Mouse (Mus musculus) midbrain, embryonic 10.5 days (tissue): ENCODE data around the gene Zfp503. TPM values are rescaled to one million over a fixed set of nuclear protein-coding genes. Genes with fewer than 3 reads are reported as not detected.

Experiments
- DNase-seq: peaks from one replicate; pipeline ENCODE4 v3.0.0-alpha.2; 2017; ENCODE audit warnings: low spot score
- H3K27ac ChIP-seq: fragments of 300-500 bp; sonication (generic); replicated peaks from 2 replicates; pipeline ENCODE4 v1.5.1; 2016; ENCODE audit warnings: mild to moderate bottlenecking
- H3K27me3 ChIP-seq: fragments of 300-500 bp; sonication (generic); 2 replicates; pipeline ENCODE4 v1.6.1; 2016; ENCODE audit warnings: low read depth, mild to moderate bottlenecking; ENCODE audit not compliant: poor library complexity, severe bottlenecking
- H3K36me3 ChIP-seq: fragments of 300-500 bp; sonication (generic); 2 replicates; pipeline ENCODE4 v1.6.1; 2016; ENCODE audit warnings: mild to moderate bottlenecking, moderate library complexity
- H3K4me1 ChIP-seq: fragments of 300-500 bp; sonication (generic); 2 replicates; pipeline ENCODE4 v1.6.1; 2016
- H3K4me3 ChIP-seq: fragments of 300-500 bp; sonication (generic); 2 replicates; pipeline ENCODE4 v1.5.1; 2016; ENCODE audit warnings: mild to moderate bottlenecking, moderate library complexity
- H3K9me3 ChIP-seq: fragments of 300-500 bp; sonication (generic); replicated peaks from 2 replicates; pipeline ENCODE4 v1.6.1; 2016; ENCODE audit warnings: mild to moderate bottlenecking
- WGBS: fragments of 180-500 bp; shearing (Covaris S2); methylation state at CpG from one replicate; pipeline ENCODE4 v1.1.7; 2016; 5-methylcytosine and 5-hydroxymethylcytosine counted together
- polyA plus RNA-seq: library from polyadenylated mRNA; unstranded; fragments of >200 nt; fragmentation: Nextera tagmentation; extraction: Ambion mirVana; gene quantifications from 2 replicates; pipeline ENCODE4 v1.2.1, GENCODE M21; 2016

Gene Zfp503
- 11.2 and 13.0 TPM in 2 replicates for polyA plus RNA-seq

- WGBS, result under 1% methylated on average over 37 of the region's 37 CpGs
These were observed at the start of gene Zfp503 for GRCm38 (mm10) chr14:21989291-21989913. Gene Zfp503 (minus strand): TSS chr14:21989601.

GRCm38 (mm10) chr14:22037498-22038131, 48.2 kb upstream of the Zfp503 start:
- Histone ChIP-seq H3K4me3 (no peak overlapping the region), H3K27me3 (peaks cover 22% of the 10 kb centered on the region), H3K36me3 (no peaks in the 10 kb centered on the region), H3K27ac (peak overlapping the region; percentile 50; the same call in 1 of the 2 replicates), H3K4me1 (peaks cover 50% of the 10 kb centered on the region), H3K9me3 (no peaks in the 10 kb centered on the region)
- 75% methylated on average over 16 of the region's 16 CpGs for WGBS
- no peak for DNase-seq

More at GRCm38 (mm10) chr14:21989291-21989913, at the start of gene Zfp503:
- DNase-seq, result peak; percentile 81
- peak within 1 kb of the TSS; percentile 98 for H3K27ac ChIP-seq
- H3K4me1 ChIP-seq, result peaks cover 74% of the 10 kb centered on the region
- H3K27me3 ChIP-seq, result peaks cover 66% of the 10 kb centered on the region
- H3K36me3 ChIP-seq, result peaks cover 19% of the 10 kb centered on the region
- peak within 1 kb of the TSS; percentile 77 for H3K4me3 ChIP-seq
- no peaks in the 10 kb centered on the region for H3K9me3 ChIP-seq

- H3K36me3 ChIP-seq, result no peaks in the 10 kb centered on the region
- H3K9me3 ChIP-seq, result no peaks in the 10 kb centered on the region
- H3K4me1 ChIP-seq, result peaks cover 50% of the 10 kb centered on the region
- 69% methylated on average over 12 of the region's 12 CpGs for WGBS
- H3K27ac ChIP-seq, result no peak overlapping the region
- no peak for DNase-seq
- H3K4me3 ChIP-seq, result no peak overlapping the region
- H3K27me3 ChIP-seq, result peaks cover 22% of the 10 kb centered on the region
These were observed 47.5 kb upstream of the Zfp503 start for GRCm38 (mm10) chr14:22036802-22037497.

GRCm38 (mm10) chr14:22036338-22036737, 46.9 kb upstream of the Zfp503 start:
- Histone ChIP-seq H3K27ac (0 out of 2 replicates have a peak overlapping the region, but pooled peaks have one; percentile 9), H3K4me1 (peaks cover 50% of the 10 kb centered on the region), H3K4me3 (peak overlapping the region; percentile 21; the same call in 1 of the 2 replicates), H3K27me3 (peaks cover 22% of the 10 kb centered on the region), H3K9me3 (no peaks in the 10 kb centered on the region), H3K36me3 (no peaks in the 10 kb centered on the region)
- no peak for DNase-seq
- WGBS, result 64% methylated on average over 6 of the region's 6 CpGs

- H3K36me3 ChIP-seq, result no peaks in the 10 kb centered on the region
- DNase-seq, result no peak
- H3K4me3 ChIP-seq, result no peak overlapping the region
- H3K4me1 ChIP-seq, result peaks cover 50% of the 10 kb centered on the region
- peak overlapping the region; percentile 46; the same call in 1 of the 2 replicates for H3K27ac ChIP-seq
- WGBS, result 44% methylated on average over 3 of the region's 3 CpGs
- H3K27me3 ChIP-seq, result peaks cover 22% of the 10 kb centered on the region
- H3K9me3 ChIP-seq, result no peaks in the 10 kb centered on the region
These were observed 46.5 kb upstream of the Zfp503 start for GRCm38 (mm10) chr14:22035900-22036299.

GRCm38 (mm10) chr14:22023533-22023932, 34.1 kb upstream of the Zfp503 start:
- Histone ChIP-seq H3K27ac (no peak overlapping the region), H3K9me3 (no peaks in the 10 kb centered on the region), H3K27me3 (peaks cover 21% of the 10 kb centered on the region), H3K36me3 (no peaks in the 10 kb centered on the region), H3K4me1 (peaks cover 22% of the 10 kb centered on the region), H3K4me3 (no peak overlapping the region)
- DNase-seq, result no peak
- WGBS, result 79% methylated on average over 4 of the region's 4 CpGs

GRCm38 (mm10) chr14:22020885-22021284, 31.5 kb upstream of the Zfp503 start:
- peak; percentile 42 for DNase-seq
- Histone ChIP-seq H3K27me3 (peaks cover 48% of the 10 kb centered on the region), H3K27ac (no peak overlapping the region), H3K4me3 (no peak overlapping the region), H3K9me3 (no peaks in the 10 kb centered on the region), H3K4me1 (peaks cover 22% of the 10 kb centered on the region), H3K36me3 (no peaks in the 10 kb centered on the region)
- WGBS, result 12% methylated on average over 2 of the region's 2 CpGs

- H3K9me3 ChIP-seq, result no peaks in the 10 kb centered on the region
- no peak for DNase-seq
- peaks cover 22% of the 10 kb centered on the region for H3K4me1 ChIP-seq
- WGBS, result 34% methylated on average over 12 of the region's 12 CpGs
- H3K27ac ChIP-seq, result peak overlapping the region; percentile 82
- H3K36me3 ChIP-seq, result no peaks in the 10 kb centered on the region
- peak overlapping the region; percentile 59 for H3K4me3 ChIP-seq
- peaks cover 55% of the 10 kb centered on the region for H3K27me3 ChIP-seq
These were observed 30.8 kb upstream of the Zfp503 start for GRCm38 (mm10) chr14:22019949-22020845.

GRCm38 (mm10) chr14:22019252-22019948, 30.0 kb upstream of the Zfp503 start, which contains the start of gene Lrmda:
Gene Lrmda (plus strand): TSS chr14:22019712.
- H3K9me3 ChIP-seq, result no peaks in the 10 kb centered on the region
- H3K27ac ChIP-seq, result peak within 1 kb of the TSS; percentile 82
- peaks cover 63% of the 10 kb centered on the region for H3K27me3 ChIP-seq
- DNase-seq, result peak; percentile 59
- H3K36me3 ChIP-seq, result no peaks in the 10 kb centered on the region
- 4% methylated on average over 33 of the region's 33 CpGs for WGBS
- H3K4me1 ChIP-seq, result peaks cover 22% of the 10 kb centered on the region
- H3K4me3 ChIP-seq, result peak within 1 kb of the TSS; percentile 59

- peaks cover 70% of the 10 kb centered on the region for H3K27me3 ChIP-seq
- no peak overlapping the region for H3K27ac ChIP-seq
- no peak overlapping the region for H3K4me3 ChIP-seq
- no peak for DNase-seq
- 62% methylated on average over 5 of the region's 5 CpGs for WGBS
- peaks cover 22% of the 10 kb centered on the region for H3K4me1 ChIP-seq
- H3K36me3 ChIP-seq, result no peaks in the 10 kb centered on the region
- H3K9me3 ChIP-seq, result no peaks in the 10 kb centered on the region
These were observed 27.6 kb upstream of the Zfp503 start for GRCm38 (mm10) chr14:22017011-22017410.

- WGBS, result 73% methylated on average over 4 of the region's 4 CpGs
These were observed 25.4 kb upstream of the Zfp503 start for GRCm38 (mm10) chr14:22014781-22015180.

More at GRCm38 (mm10) chr14:22014781-22015180, 25.4 kb upstream of the Zfp503 start:
- DNase-seq, result no peak
- H3K36me3 ChIP-seq, result no peaks in the 10 kb centered on the region
- peaks cover 10% of the 10 kb centered on the region for H3K4me1 ChIP-seq
- H3K4me3 ChIP-seq, result no peak overlapping the region
- H3K27ac ChIP-seq, result no peak overlapping the region
- peaks cover 61% of the 10 kb centered on the region for H3K27me3 ChIP-seq
- H3K9me3 ChIP-seq, result no peaks in the 10 kb centered on the region
